Mouse (Mus musculus): ENCODE measurements at regions not wholly inside any gene's neighbourhood (a gene's known extent, or its start where the extent isn't known, plus 50 kb on each side); places are given as distances from the start of the nearest gene placed in this dataset.

GRCm38 (mm10) chr4:131488246-131488645, 349.8 kb downstream of the Ptpru start:
- no peak for TF ChIP-seq POLR2A (IDR thresholded peaks at IDR 0.05; ENCODE audit: borderline replicate concordance, insufficient read depth, low read length)
- TF ChIP-seq CTCF (IDR thresholded peaks at IDR 0.05; ENCODE audit: borderline replicate concordance, insufficient read depth, low read depth, low read length): no peak

Data from cerebellum, adult 2 months (tissue).